Mouse (Mus musculus) urinary bladder, postnatal 14 days (tissue): ENCODE results near the gene Pold1.

Source experiments
- DNase-seq: peaks from one replicate; pipeline ENCODE4 v3.0.0; 2021; ENCODE audit warnings: low spot score

Pold1 gene

GRCm38 (mm10) chr7:44485572-44486195, 63.0 kb downstream of the Pold1 start:
- no peak for DNase-seq

- peak; percentile 72 for DNase-seq
Observed at GRCm38 (mm10) chr7:44484841-44485571, 63.6 kb downstream of the Pold1 start.

DNA sequence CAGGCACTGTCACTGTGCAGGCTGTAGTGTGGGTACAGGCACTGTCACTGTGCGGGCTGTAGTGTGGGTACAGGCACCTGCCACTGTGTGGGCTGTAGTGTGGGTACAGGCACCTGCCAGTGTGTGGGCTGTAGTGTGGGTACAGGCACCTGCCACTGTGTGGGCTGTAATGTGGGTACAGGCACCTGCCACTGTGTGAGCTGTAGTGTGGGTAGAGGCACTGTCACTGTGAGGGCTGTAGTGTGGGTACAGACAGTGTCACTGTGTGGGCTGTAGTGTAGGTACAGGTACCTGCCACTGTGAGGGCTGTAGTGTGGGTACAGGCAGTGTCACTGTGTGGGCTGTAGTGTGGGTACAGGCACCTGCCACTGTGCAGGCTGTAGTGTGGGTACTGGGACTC, 64.5 kb downstream of the Pold1 start:
- DNase-seq, result no peak

DNA sequence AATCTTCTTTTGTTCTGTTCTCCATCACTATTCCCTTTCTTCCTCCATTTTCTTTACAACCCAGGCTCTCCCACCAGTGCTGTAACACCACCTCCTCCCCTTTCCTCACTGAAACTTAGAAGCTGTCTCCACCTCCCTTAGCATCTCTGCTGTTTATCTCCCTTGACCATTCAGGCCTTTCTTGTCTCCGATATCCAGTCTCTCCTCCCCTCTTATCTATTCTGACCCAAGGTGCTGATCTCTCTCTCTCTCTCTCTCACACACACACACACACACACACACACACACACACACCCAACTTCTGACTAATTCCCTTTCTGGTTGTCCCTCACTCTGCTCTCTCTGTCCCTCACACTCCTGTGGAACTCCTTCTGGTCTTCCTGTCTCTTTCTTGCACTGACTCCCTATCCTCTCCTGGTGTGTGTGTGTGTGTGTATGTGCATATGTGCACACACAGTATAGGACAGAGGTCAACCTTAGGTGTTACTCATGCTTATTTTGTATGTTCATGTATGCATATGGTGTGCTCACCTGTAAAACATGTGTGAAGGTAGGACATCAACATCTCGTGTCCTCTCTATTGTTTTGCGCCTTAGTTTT, 65.7 kb downstream of the Pold1 start:
- no peak for DNase-seq
